Mouse (Mus musculus) heart, adult 8-10 months (tissue): ENCODE measurements at regions not wholly inside any gene's neighbourhood (a gene's known extent, or its start where the extent isn't known, plus 50 kb on each side); places are given as distances from the start of the nearest gene placed in this dataset.

Source experiments
- DNase-seq: peaks from one replicate; pipeline ENCODE4 v3.0.0; 2022; ENCODE audit warnings: low spot score

DNA sequence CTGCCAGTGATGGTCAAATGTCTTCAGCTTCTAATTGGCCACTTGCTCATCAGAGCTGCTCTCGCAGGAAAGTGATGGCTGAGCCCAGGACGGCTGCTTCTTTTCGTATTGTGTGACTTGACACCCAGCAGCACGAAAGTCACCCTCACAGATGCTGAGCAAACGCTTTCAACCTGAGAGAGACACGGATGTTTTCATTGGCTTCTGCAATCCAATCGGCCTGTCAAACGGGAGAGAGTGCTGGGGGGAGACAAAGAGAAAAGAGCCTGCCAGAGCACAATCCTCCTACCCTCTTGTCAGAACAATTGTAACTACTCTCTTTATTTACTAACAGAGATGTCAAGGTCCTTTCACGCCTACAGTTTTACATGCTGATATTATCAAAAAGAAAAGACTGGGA is 289.9 kb downstream of the Nsun3 start:
- DNase-seq = no peak

DNA sequence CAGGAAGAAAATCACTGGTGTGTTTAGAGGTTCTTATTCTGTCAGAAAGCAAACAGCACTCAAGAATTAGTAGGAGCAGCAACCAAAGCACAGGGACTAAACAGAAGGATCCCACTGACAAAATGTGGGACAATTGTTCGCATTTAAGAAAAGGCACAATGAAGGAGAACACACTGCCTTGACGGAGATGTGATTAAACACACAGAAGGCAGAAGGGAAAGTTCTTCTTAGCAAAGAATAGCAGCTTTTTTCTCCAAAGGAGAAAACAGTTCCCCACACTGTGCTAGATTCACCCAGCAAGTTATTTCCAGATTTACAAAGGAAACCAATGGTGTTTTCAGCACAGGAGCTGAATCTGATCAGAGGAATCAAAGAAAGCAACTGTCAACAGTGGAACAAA is 316.5 kb downstream of the Nsun3 start:
- no peak for DNase-seq

DNA sequence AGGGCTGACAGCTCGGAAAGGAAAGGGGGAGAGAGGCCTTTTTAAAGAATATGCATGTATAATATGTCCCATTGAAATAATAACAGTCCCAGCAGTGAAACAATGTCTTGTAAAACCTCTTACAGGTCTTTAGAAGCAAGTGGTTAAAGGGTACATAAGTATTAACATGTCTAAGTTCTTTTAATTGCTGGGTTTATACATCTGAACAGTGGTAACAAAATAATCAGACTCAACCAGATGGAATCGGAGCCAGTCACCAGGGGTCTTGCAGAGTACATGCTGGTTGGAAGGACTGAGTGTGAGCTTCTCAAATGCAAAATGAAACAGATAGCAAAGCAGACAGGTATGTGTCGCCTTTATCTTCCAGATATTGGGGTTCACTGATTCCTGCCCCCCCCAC is 317.3 kb downstream of the Nsun3 start:
- DNase-seq = no peak

DNA sequence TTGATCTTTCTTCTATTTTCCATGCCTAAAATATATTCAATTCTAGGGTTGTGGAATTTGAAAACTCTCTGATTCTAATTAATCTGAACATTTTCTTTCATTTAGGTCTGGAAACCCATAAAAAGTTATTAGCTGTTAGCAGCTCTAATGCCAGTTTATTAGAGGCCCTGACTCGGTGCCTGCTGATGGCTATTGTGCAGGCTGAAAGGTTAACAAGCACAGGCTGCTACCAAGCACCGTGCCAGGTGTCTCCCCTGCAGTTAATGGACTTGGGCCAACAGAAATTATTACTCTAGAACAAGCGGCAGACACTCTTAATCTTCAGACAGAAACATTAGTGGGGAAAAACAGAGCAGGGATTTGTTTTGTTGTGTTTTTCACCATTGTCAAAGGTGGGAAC is 317.8 kb downstream of the Nsun3 start:
- no peak for DNase-seq

DNA sequence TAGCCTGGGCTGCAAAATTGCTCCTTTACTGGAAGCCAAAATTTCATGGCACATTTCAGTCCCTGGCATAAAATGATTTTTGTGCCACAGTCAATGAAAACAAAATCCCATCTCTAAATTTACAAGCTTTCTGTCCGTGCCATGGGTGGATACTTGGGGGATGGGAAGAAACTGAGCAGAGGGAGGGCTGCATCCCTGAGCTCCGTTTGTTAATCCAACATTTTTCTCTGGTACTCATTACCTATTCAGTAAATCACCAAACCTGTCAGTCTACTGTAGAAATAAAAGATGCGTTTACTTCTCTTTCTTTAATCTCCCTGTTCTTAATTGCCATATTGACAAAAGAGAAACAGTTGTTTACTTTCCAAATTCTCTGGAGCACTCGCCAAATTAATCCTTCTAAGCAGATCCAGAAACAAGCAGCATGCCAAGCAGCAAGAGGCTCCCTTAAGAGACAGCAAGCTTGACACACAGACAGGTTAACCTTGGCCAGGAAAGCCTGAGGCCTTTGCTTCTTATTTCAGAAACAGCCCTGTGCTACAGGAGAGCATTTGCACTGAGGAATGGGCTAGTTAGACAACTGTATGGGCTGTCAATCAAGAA is 326.6 kb downstream of the Nsun3 start:
- no peak for DNase-seq

DNA sequence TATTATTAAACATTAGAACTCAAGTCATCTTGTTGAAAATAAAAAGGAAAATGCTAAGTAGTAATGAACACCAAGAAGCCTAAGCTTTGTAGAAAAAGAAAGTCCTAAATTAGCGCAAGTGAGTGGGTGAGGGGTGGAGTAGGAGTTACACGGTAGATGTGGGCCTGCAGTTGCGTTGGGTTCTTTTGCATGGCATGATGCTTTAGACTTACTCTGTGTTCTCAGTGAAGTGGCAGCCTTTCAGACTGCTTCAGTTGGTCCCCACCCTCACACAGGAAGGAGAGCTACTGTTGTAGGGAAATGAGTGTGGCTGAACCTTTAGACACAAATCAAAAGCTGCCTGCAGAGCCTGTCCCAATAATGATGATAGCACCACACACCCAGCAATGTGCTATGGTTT is 336.9 kb downstream of the Nsun3 start:
- DNase-seq = no peak

DNA sequence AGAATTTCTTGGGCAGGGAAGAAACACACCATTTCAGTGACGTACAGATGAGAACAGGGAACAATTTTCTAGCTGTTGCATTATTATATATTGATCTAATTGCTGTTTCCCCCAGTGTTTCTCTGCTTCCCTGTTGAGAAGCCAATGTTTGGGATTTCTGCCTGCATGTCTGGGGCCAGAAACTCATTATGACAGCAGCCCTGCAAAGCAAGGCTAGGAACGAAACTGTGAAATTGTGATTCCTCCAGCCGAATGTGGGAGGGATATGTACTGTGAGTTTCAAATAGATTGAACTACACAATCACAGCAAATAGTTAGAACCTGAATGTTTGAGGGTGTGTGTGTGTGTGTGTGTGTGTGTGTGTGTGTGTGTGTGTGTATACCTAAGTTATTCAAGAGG is 339.2 kb downstream of the Nsun3 start:
- no peak for DNase-seq

DNA sequence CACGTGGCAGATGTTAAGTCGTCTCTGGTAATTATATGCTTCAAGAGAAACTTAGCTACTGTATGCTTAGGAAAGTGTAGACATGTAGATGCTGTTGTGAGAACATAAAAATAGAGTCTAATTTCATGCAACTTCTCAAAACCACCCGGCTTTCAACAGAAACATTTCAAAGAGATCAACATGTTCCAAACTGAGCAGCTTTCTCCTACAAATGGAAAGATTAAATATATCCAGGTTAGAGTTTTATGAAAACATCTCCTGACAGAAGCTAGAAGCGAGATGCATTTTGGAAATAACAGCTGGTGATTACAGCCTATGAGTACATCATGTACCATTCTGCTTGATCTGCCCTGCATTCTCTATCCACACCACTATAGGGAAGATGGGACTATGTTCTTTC is 345.4 kb downstream of the Nsun3 start:
- no peak for DNase-seq

DNA sequence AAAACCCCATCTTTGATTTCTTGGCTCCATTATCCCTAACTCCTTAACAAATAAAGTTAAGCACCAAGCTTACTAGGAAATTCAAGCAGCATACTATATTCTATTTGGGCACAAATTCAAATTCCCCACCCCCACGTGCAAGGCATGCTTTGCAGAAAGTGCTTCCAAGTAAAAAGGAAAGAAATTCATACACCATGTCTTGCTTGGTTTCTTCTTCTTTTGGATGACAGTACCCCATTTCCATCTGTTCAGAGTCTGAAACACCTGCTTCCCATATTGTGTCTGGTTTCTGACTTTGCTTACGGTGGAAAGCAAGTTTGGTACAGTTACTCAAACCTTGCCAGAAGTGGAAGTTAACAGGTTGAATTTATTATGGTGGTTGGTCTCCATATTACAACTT is 353.5 kb downstream of the Nsun3 start:
- DNase-seq = no peak

DNA sequence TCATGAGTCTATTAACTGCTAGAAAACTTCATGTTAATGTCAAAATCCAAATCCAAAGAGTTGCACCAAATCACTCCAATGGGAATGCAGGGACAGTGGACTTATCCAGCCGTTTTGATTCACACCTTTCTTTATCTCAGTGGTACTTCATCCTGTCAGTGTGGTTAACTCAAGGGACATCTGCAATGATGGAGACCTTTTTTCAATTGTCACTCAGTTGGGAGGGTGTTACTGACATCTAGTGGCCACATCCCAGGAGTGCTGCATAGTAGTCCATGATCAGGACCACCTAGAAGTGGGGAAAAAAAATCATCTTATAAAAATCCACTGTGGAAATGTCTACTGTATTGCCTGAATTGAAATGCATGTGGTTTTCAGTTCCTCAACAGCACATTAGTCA is 372.1 kb downstream of the Nsun3 start:
- DNase-seq = no peak

DNA sequence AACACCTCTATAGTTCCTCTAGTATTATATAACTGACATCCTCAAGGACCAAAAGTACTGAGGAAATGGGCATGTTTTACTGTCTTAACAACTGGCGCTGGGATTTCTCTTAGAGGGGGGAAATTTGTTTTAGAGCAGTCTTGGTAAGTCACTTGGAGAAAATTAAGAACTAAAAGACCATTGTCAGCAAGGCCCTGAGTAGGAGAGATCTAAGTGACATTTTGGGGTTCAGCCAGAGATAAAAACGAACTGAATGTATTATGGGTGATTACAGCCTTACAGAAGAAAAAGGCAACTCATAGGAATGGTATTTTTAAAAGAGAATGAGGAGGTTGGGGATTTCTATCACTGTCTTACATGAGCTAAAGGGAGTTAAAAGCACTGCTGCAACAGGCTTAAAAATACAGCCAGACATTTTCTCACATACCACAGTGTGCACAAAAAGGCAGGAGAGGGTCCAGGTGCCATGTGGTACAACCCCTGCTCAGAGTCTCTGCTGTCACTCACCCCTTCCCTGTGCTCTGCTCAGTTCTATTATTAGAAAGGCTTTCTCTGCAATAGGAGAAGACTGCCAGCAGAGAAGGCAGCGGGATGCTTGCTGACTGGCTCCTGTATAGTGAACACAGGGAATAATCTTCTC is 379.0 kb downstream of the Nsun3 start:
- DNase-seq = no peak

DNA sequence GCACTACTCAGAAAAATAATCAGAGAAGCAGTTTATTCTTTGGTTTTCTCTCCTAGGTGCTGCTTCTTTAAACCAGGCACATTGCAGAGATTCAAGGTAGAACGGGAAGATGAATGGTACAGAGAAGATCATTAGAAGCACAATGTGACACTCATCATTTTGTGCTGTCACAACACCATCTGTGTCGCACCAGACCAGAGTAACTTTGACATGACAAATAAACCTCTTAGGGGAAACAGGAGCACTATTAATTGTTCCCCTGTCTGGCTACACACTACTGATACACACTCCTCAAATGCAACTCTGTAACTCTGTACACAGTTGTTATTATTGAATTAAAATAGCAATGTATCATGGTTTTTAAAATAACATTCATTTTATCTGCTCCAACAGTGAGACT is 380.2 kb downstream of the Nsun3 start:
- no peak for DNase-seq

DNA sequence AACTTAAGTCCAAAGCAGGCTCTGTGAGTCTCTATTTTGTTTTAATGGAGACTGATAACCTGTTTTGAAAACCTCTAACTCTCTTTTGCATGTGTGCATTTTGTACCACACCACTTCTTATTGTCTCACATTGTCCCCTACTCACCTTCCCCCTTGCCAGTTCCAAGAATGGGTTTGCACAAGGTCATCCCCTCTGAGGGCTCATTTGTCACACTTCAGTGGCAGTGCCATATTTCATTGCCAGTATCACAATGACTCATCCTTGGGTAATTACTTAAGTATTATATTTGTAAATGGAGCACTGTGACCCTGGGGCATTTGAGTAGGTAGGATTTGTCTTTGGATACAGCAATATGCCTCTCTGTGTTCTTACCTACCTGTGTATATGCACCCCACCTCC is 429.3 kb downstream of the Nsun3 start:
- no peak for DNase-seq

DNA sequence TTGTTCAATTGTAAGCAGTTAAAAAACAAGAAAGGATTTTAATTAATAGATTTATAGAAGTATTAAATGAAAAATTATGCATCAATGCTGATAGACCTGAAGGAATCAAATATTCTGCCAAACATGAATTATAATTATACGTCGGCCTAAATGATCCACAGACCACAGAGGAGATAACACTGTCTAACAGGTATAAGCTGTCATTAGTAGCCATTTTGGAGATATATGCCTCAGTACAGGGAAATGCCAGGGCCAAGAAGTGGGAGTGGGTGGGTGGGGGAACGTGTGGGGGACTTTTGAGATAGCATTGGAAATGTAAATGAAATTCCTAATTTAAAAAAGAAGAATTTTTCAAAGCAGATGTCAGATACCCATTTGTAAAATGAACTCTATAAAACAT is 430.3 kb downstream of the Nsun3 start:
- DNase-seq = no peak

DNA sequence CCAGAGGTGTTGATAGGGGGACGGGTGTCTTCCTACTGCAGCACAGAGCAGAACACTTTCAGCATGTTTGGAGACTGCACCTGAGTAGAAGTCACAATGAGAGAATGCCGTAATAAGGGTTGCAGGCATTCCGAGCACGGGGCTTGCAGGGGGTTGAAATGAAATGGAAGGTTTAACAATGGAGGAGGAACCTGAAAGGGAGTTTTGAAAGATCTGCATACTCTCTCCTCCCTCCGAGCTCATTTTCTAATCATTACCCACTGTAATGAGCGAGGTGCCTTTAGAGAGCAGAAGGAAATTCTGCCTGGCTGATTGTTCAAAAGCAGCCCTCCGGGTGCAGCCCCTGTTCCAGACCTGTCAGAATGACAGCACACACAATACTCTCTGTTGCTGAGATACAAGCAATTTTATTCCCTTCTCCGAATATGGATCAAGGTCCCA is 430.8 kb downstream of the Nsun3 start:
- DNase-seq = no peak

DNA sequence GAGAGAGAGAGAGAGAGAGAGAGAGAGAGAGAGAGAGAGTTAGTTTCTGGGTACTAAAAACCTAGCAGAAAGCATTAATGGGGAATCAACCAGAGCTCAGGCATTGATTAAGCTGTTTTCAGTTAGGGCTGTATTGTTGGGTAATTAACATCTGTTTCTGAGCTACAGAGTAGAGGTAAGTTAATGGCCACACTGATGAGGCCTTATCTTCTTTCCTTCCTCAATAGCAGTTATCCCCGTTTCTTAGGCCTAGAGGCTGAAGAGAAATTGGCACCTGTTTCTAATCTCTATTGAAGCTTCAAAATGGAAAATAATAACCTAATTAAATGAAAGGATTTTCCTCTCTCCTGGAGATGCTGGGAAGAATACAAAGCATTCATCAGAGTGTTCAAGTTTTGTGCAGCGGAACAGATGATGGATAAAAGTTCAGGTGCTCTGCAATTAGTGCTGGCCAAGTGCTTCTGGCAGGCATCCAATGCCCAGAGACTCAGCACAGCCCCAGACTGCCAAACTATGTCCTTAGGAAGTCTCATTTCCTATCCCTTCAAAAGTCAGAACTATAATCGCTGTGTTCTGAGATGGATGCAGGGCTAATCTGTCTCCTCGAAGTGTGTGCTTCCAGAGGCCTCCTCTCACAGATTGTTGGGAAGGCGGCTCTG is 459.1 kb downstream of the Nsun3 start:
- no peak for DNase-seq

DNA sequence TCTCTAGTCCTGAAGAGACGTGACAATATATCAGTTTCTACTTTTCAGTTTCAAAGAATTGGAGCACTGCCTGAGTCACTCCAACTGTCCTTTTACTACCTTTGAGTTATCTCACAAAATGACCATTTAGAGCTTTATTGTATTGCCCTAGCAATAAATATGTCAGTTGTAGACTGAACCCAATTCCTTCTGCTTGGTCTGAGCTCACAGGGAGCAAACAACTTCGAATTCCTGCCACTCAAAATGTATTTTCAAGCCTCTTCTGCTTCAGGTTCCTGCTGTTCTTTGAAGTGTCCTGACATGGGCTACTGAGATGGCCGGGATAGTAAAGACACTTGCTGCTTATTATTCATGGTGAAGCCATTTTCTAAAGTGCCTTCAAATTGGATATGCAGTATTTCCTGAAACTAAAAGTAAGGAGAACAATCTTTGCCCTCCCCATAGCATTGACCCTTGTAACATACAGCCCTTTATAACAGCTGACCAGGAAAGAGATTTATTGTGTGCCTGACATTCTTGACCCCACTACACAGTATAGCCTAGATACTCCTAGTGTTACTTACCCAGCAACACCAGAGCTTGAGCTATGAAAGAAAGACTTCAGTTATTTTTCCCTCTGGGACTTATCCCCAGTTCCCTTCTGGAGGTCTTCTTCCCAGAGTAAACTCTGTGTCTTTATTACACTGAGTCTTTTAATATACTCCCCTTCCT is 460.9 kb downstream of the Nsun3 start:
- DNase-seq = no peak

DNA sequence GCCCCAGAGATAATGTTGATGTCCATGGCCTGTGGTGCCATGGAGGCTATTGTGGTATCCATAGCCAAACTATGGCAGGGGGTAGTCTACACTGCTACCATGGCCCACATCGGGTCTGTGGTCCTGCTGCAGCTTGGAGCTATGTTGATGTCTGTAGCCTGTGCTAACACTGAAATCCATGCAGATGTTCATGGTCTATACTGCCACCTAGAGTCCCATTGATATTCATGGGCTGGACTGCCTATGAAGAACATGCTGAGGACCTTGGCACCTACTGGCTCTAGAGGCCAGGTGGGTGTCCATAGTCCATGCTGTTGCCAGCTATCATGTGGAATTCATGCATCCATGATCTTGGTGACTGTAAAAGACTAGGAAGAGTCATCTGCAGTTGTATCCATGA is 463.8 kb downstream of the Nsun3 start:
- no peak for DNase-seq

DNA sequence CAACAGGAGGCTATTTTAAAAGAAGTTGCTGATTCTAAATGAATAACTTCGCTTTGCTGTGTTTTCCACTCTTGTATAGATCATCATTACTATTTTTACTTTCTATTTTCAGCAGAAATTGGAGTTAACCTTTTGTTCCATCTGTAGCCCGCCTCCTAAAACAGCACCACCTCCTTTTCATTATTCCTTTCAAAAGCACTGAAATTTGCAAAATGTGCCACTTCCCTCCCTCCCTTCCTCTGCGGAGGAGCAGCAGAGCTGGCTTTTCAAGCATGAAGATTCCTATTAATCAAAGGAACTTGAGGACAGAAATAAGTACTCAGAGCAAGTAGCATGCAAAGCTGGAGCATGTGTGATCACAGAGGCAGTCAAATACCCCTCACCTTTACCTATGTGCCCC is 497.7 kb downstream of the Nsun3 start:
- DNase-seq = no peak
